Mouse (Mus musculus) lung, adult 2 months (tissue): ENCODE data around the gene Gm8764.
"Not testable (repeated sequence)": the region's sequence is repeated elsewhere in the genome, so short reads cannot be mapped to it uniquely, and the experiment has no call there.

Experiments
- CTCF ChIP-seq: fragments of 200-500 bp; IDR thresholded peaks from 2 replicates; pipeline ENCODE4 v1.5.1; 2011; ENCODE audit warnings: mild to moderate bottlenecking, low read length, control low read depth; ENCODE audit not compliant: insufficient read depth
- POLR2A ChIP-seq: fragments of 200-500 bp; IDR thresholded peaks from 2 replicates; pipeline ENCODE4 v1.6.1; 2011; ENCODE audit warnings: low read depth, mild to moderate bottlenecking, control low read depth, low read length, borderline replicate concordance; ENCODE audit errors: extremely low read depth

GRCm38 (mm10) chr10:104142687-104143086, 17.1 kb upstream of the Gm8764 start, which contains the start of gene Gm21293:
- not testable (repeated sequence) for TF ChIP-seq POLR2A, CTCF
